Mouse (Mus musculus) ES-Bruce4 (cell line): ENCODE data around the gene Gm12166. TPM values are rescaled to one million over a fixed set of nuclear protein-coding genes. Genes with fewer than 3 reads are reported as not detected.

Experiments
- H3K27ac ChIP-seq: 2 replicates; pipeline ENCODE4 v1.5.1; 2012; ENCODE audit warnings: low read length, inconsistent platforms; ENCODE audit not compliant: insufficient read depth
- H3K27me3 ChIP-seq: 2 replicates; pipeline ENCODE4 v1.6.1; 2012; ENCODE audit warnings: mild to moderate bottlenecking, low read length, inconsistent platforms; ENCODE audit not compliant: control insufficient read depth, poor library complexity, insufficient read depth, severe bottlenecking
- H3K36me3 ChIP-seq: 2 replicates; pipeline ENCODE4 v1.6.1; 2012; ENCODE audit warnings: inconsistent platforms, mild to moderate bottlenecking, low read length, moderate library complexity; ENCODE audit not compliant: control insufficient read depth, poor library complexity, insufficient read depth, severe bottlenecking
- H3K4me1 ChIP-seq: one replicate; pipeline ENCODE4 v1.8.1; 2011; ENCODE audit warnings: low read length; ENCODE audit not compliant: control insufficient read depth, insufficient read depth
- H3K4me3 ChIP-seq: 2 replicates; pipeline ENCODE4 v1.5.1; 2011; ENCODE audit warnings: low read depth, mild to moderate bottlenecking, low read length
- H3K9ac ChIP-seq: 2 replicates; pipeline ENCODE4 v1.6.1; 2012; ENCODE audit warnings: low read depth, mild to moderate bottlenecking, inconsistent platforms; ENCODE audit not compliant: poor library complexity, severe bottlenecking
- H3K9me3 ChIP-seq: replicated peaks from 2 replicates; pipeline ENCODE4 v1.6.1; 2012; ENCODE audit warnings: mild to moderate bottlenecking, low read length, inconsistent platforms; ENCODE audit not compliant: control insufficient read depth, poor library complexity, insufficient read depth, severe bottlenecking
- CTCF ChIP-seq: IDR thresholded peaks from one replicate; pipeline ENCODE4 v1.8.1; 2011; ENCODE audit warnings: low read depth, low read length
- EP300 ChIP-seq: IDR thresholded peaks from 2 replicates; pipeline ENCODE4 v1.6.1; 2011; ENCODE audit warnings: low read depth, low read length; ENCODE audit not compliant: insufficient read depth
- POLR2A ChIP-seq: IDR thresholded peaks from one replicate; pipeline ENCODE4 v1.8.1; 2011; ENCODE audit warnings: low read length; ENCODE audit not compliant: insufficient read depth
- polyA plus RNA-seq: library from polyadenylated mRNA; stranded (reverse); fragments of >200 nt; gene quantifications from 2 replicates; pipeline ENCODE4 v1.2.4, GENCODE M21; 2011; ENCODE audit warnings: low read depth; ENCODE audit not compliant: missing spikeins, insufficient read depth, insufficient read length

The Gm12166 gene
- polyA plus RNA-seq, 1 experiment: 5.5 TPM

- H3K4me1 ChIP-seq: no peaks in the 10 kb centered on the region
These were observed 22.6 kb downstream of the Gm12166 start for GRCm38 (mm10) chr11:46029485-46029884.

DNA sequence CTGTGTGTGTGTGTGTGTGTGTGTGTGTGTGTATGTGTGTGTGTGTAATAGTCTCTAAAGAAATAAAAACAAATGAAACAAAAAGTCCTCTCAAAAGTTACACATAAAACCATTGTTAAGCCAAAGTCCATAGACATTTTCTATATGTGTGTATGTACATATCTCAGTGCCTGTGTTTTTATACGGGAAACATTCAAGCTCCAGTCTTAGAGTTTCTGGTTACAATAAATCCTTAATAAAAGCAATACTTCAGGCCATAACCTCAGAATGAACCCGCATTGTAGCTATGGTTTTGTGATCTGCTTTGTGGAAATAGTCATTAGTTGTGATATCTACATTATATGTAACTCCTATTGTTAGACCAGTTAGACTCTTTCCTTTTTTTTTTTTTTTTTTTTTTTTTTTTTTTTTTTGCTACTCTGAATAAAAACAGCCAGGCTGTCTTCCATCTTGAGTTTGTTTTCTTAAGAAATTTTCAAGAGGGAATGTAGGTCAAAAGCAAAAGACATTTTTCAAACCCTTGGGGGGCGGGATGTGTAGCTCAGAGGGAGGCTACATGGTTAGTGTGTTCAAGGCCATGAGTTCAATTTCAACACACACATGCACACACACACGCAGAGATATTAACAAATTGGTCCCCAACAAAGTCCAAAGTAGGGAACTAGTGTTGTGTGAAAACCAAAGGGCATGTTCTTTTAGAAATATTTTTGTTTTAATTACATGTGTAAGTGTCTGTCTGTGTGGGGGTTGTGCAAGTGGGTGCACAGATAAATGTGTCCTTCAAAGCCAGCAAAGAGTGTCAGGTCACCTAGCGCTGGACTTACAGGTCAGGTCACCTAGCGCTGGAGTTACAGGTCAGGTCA lies 23.9 kb downstream of the Gm12166 start:
- TF ChIP-seq POLR2A (no peak), EP300 (no peak)
- Histone ChIP-seq H3K27ac (no peak overlapping the region), H3K36me3 (no peaks in the 10 kb centered on the region), H3K27me3 (no peaks in the 10 kb centered on the region), H3K9me3 (no peaks in the 10 kb centered on the region), H3K4me1 (no peaks in the 10 kb centered on the region), H3K4me3 (no peak overlapping the region), H3K9ac (no peak overlapping the region)

More at GRCm38 (mm10) chr11:46029485-46029884, 22.6 kb downstream of the Gm12166 start:
- no peak overlapping the region for H3K9ac ChIP-seq
- TF ChIP-seq POLR2A (no peak), CTCF (no peak), EP300 (no peak)
- no peak overlapping the region for H3K4me3 ChIP-seq
- no peaks in the 10 kb centered on the region for H3K27me3 ChIP-seq
- no peaks in the 10 kb centered on the region for H3K9me3 ChIP-seq
- H3K36me3 ChIP-seq: no peaks in the 10 kb centered on the region
- H3K27ac ChIP-seq: no peak overlapping the region

DNA sequence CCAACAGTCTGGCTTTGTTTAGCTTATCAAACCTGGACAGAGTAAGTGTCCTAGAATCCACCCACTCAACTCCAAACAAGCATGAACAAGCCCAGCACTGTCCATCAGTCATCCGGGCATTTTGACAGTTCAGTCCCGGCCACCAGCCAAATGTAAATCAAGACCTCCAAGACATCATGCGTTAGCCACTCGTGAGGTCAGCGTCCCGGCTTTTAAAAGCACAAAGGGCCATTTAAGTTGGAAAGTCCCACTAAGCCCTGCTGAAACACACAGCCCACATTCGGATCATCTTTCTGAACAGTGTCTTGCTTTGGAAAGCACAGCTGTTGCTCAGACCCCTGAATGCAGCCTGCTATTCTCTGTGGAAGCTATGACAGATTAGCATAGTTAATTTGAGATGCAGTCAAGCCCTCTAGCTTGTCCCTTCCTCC lies 26.1 kb downstream of the Gm12166 start:
- no peak overlapping the region for H3K27ac ChIP-seq
- no peaks in the 10 kb centered on the region for H3K9me3 ChIP-seq
- H3K4me1 ChIP-seq: no peaks in the 10 kb centered on the region
- H3K4me3 ChIP-seq: no peak overlapping the region
- no peaks in the 10 kb centered on the region for H3K36me3 ChIP-seq
- H3K27me3 ChIP-seq: no peaks in the 10 kb centered on the region
- no peak for TF ChIP-seq CTCF
- TF ChIP-seq EP300: no peak
- no peak for TF ChIP-seq POLR2A
- H3K9ac ChIP-seq: no peak overlapping the region

DNA sequence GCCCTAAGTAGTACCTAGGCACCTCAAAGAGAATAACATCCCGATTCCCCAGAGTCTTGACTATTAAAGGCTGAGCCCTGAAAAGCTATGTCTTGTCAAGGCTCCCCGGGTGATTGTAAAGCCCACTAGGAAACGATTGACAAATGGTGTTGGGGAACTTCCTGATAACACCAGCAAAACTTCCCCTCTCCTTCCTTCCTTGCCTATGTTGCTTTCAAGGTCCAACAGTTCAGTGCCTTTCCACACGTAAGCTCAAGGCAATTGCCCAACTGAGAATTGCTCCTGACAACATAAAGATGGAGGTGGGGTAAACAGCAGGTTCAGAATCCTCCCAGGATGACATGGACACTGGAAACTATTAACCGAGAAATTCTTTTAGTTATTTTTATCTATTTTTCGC lies 29.1 kb downstream of the Gm12166 start:
- TF ChIP-seq CTCF (no peak), POLR2A (no peak), EP300 (no peak)
- H3K4me1 ChIP-seq: peaks cover 2% of the 10 kb centered on the region
- H3K27ac ChIP-seq: no peak overlapping the region
- H3K4me3 ChIP-seq: no peak overlapping the region
- H3K36me3 ChIP-seq: no peaks in the 10 kb centered on the region
- no peaks in the 10 kb centered on the region for H3K9me3 ChIP-seq
- no peak overlapping the region for H3K9ac ChIP-seq
- no peaks in the 10 kb centered on the region for H3K27me3 ChIP-seq

GRCm38 (mm10) chr11:46021850-46022249 lies 30.3 kb downstream of the Gm12166 start:
- no peak overlapping the region for H3K4me3 ChIP-seq
- no peaks in the 10 kb centered on the region for H3K9me3 ChIP-seq
- no peak overlapping the region for H3K27ac ChIP-seq
- TF ChIP-seq EP300 (no peak), POLR2A (no peak), CTCF (no peak)
- H3K9ac ChIP-seq: no peak overlapping the region
- no peaks in the 10 kb centered on the region for H3K36me3 ChIP-seq
- H3K4me1 ChIP-seq: peaks cover 2% of the 10 kb centered on the region
- no peaks in the 10 kb centered on the region for H3K27me3 ChIP-seq

DNA sequence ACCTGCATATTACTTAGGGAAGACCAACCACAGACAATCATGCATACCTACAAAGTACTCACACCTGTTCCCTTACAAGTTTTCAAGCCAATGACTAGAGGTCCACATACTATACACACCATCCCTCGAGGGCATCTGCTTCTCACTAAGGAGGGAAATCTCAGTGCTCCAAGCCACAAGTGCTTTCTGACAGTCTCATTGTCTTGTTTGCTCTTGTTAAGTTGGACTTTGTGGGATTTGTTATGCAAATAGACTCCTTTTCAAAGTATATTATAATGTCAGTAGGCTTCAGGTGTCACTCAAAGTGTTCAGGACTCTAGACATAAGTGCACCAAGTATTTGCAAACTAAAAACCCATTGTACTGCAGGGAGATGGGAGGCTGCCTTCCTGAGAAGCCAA lies 31.9 kb downstream of the Gm12166 start:
- Histone ChIP-seq H3K9ac (no peak overlapping the region), H3K9me3 (no peaks in the 10 kb centered on the region), H3K27ac (peak overlapping the region; percentile 24; the same call in 1 of the 2 replicates), H3K4me1 (peaks cover 2% of the 10 kb centered on the region), H3K27me3 (no peaks in the 10 kb centered on the region), H3K36me3 (no peaks in the 10 kb centered on the region), H3K4me3 (no peak overlapping the region)
- no peak for TF ChIP-seq POLR2A
- no peak for TF ChIP-seq CTCF
- no peak for TF ChIP-seq EP300
